Mouse (Mus musculus) heart, embryonic 16.5 days (tissue): Measurements from ENCODE around the gene Hist1h2ag. TPM values are rescaled to one million over a fixed set of nuclear protein-coding genes. Genes with fewer than 3 reads are reported as not detected.

Experiments
- ATAC-seq: fragments of 200-750 bp; cut with Nextera tagmentation; replicated peaks from 2 replicates; pipeline ENCODE4 v1.8.0; 2017; ENCODE audit warnings: moderate number of reproducible peaks; ENCODE audit not compliant: insufficient read depth, low FRiP score; ENCODE audit errors: extremely low read depth
- H3K27ac ChIP-seq: fragments of 300-500 bp; sonication (generic); 2 replicates; pipeline ENCODE4 v1.5.1; 2014; ENCODE audit warnings: mild to moderate bottlenecking, low read length, control low read depth, moderate library complexity
- H3K27me3 ChIP-seq: fragments of 300-500 bp; sonication (generic); 2 replicates; pipeline ENCODE4 v1.6.1; 2014; ENCODE audit warnings: low read length, mixed read lengths; ENCODE audit not compliant: control insufficient read depth, insufficient read depth
- H3K36me3 ChIP-seq: fragments of 300-500 bp; sonication (generic); 2 replicates; pipeline ENCODE4 v1.6.1; 2014; ENCODE audit not compliant: control insufficient read depth, insufficient read depth
- H3K4me1 ChIP-seq: fragments of 300-500 bp; sonication (generic); 2 replicates; pipeline ENCODE4 v1.6.1; 2014; ENCODE audit warnings: low read length, mixed read lengths; ENCODE audit not compliant: control insufficient read depth, insufficient read depth
- H3K4me2 ChIP-seq: fragments of 300-500 bp; sonication (generic); 2 replicates; pipeline ENCODE4 v1.6.1; 2014; ENCODE audit warnings: low read depth, mild to moderate bottlenecking, control low read depth, low read length
- H3K4me3 ChIP-seq: fragments of 300-500 bp; sonication (generic); 2 replicates; pipeline ENCODE4 v1.5.1; 2014; ENCODE audit warnings: mild to moderate bottlenecking, control low read depth, low read length
- H3K9ac ChIP-seq: fragments of 300-500 bp; sonication (generic); 2 replicates; pipeline ENCODE4 v1.6.1; 2014; ENCODE audit warnings: low read length, control low read depth
- H3K9me3 ChIP-seq: fragments of 300-500 bp; sonication (generic); replicated peaks from 2 replicates; pipeline ENCODE4 v1.6.1; 2016; ENCODE audit warnings: low read length; ENCODE audit not compliant: control insufficient read depth
- WGBS: fragments of 180-500 bp; shearing (Covaris S2); extraction: QIAGEN DNeasy Blood & Tissue Kit; methylation state at CpG from one replicate; pipeline ENCODE4 v1.1.7; 2014; 5-methylcytosine and 5-hydroxymethylcytosine counted together
- polyA plus RNA-seq: library from polyadenylated mRNA; unstranded; fragments of >200 nt; fragmentation: Nextera tagmentation; extraction: Ambion mirVana; gene quantifications from 2 replicates; pipeline ENCODE4 v1.2.1, GENCODE M21; 2015

The Hist1h2ag gene
- polyA plus RNA-seq, 1 experiment from 2014 or later, result 22.0 TPM

DNA sequence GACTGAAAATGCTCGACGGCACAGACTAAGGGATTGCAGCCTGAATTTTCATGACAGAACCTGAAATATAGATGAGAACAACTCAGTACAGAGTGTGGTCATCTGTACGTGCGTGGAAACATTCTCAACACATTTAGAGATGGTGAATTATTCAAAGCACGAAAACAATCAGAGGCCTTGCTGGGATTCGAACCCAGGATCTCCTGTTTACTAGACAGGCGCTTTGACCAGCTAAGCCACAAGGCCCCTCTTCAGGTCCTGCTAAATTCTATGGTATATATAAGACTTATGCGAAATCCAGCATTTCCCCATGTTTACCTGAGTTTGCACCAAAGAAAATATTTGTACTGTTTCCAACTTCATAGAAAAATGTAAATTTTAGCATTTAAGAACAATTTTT is 12.8 kb downstream of the Hist1h2ag start:
- Histone ChIP-seq H3K9ac (no peak overlapping the region), H3K36me3 (no peaks in the 10 kb centered on the region), H3K27me3 (no peaks in the 10 kb centered on the region), H3K4me2 (no peak overlapping the region), H3K4me1 (peaks cover 5% of the 10 kb centered on the region), H3K9me3 (no peaks in the 10 kb centered on the region), H3K4me3 (no peak overlapping the region), H3K27ac (no peak overlapping the region)
- WGBS, result 43% methylated on average over 8 of the region's 8 CpGs
- no peak for ATAC-seq

DNA sequence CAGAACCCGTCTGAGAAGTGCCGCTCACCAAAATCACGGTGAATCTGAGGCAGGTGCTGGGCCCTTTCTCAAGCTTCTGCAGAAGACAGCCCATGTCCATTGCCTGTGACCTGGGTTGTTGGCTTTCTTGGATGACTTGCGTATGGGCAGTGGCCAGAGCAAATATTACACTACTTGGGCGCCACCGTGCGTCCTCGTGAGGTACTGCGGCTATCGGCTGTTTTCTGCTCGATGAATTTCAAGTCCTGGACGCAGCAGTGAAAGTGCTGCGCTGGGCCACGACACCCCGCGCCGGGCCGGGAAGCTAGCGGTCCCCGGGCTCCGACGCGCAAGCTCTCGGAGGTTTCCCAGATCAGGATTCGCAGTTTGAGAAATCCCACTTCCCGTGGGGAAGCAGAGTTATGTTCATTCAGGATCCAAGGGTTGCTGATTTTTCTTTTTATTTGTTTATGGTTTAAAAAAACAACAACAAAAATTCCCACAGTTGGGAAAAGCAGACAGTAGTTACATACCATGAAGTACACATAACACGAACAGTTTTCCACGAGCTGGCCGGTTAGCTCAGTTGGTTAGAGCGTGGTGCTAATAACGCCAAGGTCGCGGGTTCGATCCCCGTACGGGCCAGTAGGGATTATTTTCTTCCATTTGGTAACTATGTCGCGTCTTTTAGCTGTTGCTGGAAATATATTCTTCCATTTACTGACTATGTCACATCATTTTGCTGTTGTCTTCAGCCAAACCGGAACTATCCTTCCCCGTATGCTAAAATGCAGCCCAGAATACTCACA is 13.9 kb downstream of the Hist1h2ag start:
- Histone ChIP-seq H3K4me1 (no peaks in the 10 kb centered on the region; the same call in 1 of the 2 replicates), H3K36me3 (no peaks in the 10 kb centered on the region), H3K4me3 (peak overlapping the region; percentile 74), H3K9ac (peak overlapping the region; percentile 81), H3K4me2 (peak overlapping the region; percentile 80), H3K27ac (peak overlapping the region; percentile 91), H3K27me3 (no peaks in the 10 kb centered on the region), H3K9me3 (no peaks in the 10 kb centered on the region)
- 1% methylated on average over 40 of the region's 40 CpGs for WGBS
- peak; percentile 78 for ATAC-seq

DNA sequence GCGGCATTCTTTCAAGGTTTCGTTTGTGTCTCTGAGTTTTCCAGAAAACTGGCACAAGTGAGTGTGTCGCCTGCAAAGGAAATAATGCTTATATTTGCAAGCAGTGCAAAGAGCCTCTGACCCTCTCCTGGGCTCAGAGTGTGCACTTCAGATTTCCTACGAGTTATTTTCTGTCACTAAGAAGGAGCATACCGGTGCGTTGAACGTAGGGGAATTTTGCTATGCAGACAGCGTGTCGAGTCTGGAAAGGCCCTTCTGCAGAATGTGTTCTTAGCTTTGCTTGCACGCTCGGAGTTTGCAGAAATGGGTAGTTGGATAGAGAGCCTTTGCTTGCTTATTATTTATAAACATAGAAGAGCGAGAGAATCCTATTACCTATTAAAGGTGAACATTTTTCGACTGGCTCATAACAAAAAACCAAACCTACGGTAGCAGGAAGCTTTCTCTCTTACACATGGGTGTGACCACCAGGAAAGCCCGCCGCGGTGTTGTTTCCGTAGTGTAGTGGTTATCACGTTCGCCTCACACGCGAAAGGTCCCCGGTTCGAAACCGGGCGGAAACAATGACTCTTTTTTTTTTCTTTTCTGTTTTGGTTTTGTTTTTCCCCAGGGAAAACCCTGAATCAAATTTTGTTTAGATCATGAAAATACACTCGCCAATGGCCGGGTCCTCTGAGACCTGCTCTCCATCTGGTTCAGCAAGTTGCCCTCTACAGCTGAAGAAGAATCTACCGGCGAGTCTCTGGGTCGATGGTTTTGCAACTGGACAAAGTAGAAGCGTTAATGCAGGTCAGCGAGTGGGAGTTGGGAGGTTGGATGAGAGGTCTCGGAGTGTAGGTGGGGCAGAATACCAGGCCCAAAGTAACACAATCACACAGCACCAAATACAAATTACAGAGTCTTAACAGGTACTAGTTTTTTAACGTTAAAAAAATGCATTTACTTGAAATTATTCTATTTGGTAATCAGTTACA is 16.4 kb downstream of the Hist1h2ag start:
- H3K4me2 ChIP-seq, result peak overlapping the region; percentile 75
- H3K4me3 ChIP-seq, result peak overlapping the region; percentile 70
- no peaks in the 10 kb centered on the region for H3K27me3 ChIP-seq
- no peaks in the 10 kb centered on the region for H3K9me3 ChIP-seq
- H3K36me3 ChIP-seq, result no peaks in the 10 kb centered on the region
- ATAC-seq, result no peak
- WGBS, result 1% methylated on average over 35 of the region's 35 CpGs
- peak overlapping the region; percentile 74 for H3K9ac ChIP-seq
- H3K27ac ChIP-seq, result 0 out of 2 replicates have a peak overlapping the region, but pooled peaks have one; percentile 9
- no peaks in the 10 kb centered on the region; the same call in 1 of the 2 replicates for H3K4me1 ChIP-seq

DNA sequence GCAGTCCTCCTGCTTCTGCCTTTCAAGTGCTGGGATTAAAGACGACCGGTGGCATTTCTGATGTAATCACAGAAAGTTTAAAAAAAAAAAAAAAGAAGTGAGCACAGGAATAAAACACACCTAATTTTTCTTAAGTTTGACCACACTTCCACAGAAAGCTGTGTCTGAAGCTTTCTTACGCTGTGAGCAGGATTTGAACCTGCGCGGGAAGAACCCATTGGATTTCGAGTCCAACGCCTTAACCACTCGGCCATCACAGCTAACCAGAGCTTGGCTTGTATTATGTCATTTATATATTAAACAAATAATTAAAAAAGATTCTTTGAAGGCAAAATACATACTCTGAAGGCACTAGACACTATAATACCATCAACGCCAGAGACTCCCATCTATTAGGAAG is 20.5 kb downstream of the Hist1h2ag start:
- peak; percentile 71; the same call in 1 of the 2 replicates for ATAC-seq
- Histone ChIP-seq H3K9ac (peak overlapping the region; percentile 71), H3K27ac (peak overlapping the region; percentile 66; the same call in 1 of the 2 replicates), H3K9me3 (no peaks in the 10 kb centered on the region), H3K36me3 (no peaks in the 10 kb centered on the region), H3K4me2 (peak overlapping the region; percentile 78), H3K4me1 (no peaks in the 10 kb centered on the region; the same call in 1 of the 2 replicates), H3K4me3 (peak overlapping the region; percentile 64), H3K27me3 (no peaks in the 10 kb centered on the region)
- 1% methylated on average over 9 of the region's 9 CpGs for whole genome bisulfite sequencing

DNA sequence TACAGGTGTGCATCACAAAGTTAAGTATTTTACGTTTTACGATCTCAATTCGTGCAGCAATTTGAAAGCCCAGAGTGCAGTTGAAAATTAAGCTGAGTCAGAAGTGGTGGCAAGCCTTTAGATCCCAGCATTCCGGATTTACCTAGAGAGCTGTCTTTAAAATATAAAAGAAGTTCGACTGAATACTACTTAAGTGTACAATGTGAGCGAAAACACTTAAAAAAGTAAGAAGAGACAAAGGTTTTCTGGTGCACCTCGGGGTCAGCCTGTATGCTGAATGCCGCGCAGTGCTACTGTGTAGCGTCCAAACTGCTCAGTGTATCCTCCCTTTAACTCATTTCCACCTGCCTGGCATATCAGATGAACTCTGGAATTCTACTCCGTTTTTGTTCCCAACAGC is 21.2 kb downstream of the Hist1h2ag start:
- peak overlapping the region; percentile 66 for H3K27ac ChIP-seq
- WGBS, result 1% methylated on average over 11 of the region's 11 CpGs
- no peak for ATAC-seq

DNA sequence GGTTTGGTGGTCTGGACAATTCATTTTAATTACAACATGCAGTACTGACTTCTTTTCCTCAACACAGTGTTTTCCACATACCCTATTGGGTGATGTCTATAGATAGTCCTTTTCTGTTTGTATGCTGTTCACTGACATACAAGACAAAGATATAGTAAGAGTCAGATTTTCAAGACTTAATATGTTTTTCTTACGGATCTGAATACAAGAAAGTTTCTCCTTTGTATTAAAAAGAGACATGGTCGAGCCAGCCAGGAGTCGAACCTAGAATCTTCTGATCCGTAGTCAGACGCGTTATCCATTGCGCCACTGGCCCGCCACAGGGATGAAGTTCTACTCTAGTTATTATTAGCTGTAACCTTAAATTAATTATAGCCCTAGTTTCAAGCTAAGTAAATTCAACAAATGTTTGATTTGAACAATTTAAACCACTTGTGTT is 21.8 kb downstream of the Hist1h2ag start:
- WGBS, result 1% methylated on average over 8 of the region's 8 CpGs
- Histone ChIP-seq H3K27ac (no peak overlapping the region; the same call in 1 of the 2 replicates), H3K9ac (peak overlapping the region; percentile 71), H3K27me3 (peaks cover 7% of the 10 kb centered on the region; the same call in 1 of the 2 replicates), H3K9me3 (no peaks in the 10 kb centered on the region), H3K36me3 (no peaks in the 10 kb centered on the region), H3K4me2 (peak overlapping the region; percentile 78), H3K4me3 (peak overlapping the region; percentile 64), H3K4me1 (no peaks in the 10 kb centered on the region)
- peak; percentile 63 for ATAC-seq

More for the DNA sequence above, 21.2 kb downstream of the Hist1h2ag start:
- H3K9me3 ChIP-seq, result no peaks in the 10 kb centered on the region
- H3K27me3 ChIP-seq, result peaks cover 1% of the 10 kb centered on the region; the same call in 1 of the 2 replicates
- peak overlapping the region; percentile 71 for H3K9ac ChIP-seq
- H3K36me3 ChIP-seq, result no peaks in the 10 kb centered on the region
- H3K4me1 ChIP-seq, result no peaks in the 10 kb centered on the region; the same call in 1 of the 2 replicates
- peak overlapping the region; percentile 64 for H3K4me3 ChIP-seq
- peak overlapping the region; percentile 78 for H3K4me2 ChIP-seq

DNA sequence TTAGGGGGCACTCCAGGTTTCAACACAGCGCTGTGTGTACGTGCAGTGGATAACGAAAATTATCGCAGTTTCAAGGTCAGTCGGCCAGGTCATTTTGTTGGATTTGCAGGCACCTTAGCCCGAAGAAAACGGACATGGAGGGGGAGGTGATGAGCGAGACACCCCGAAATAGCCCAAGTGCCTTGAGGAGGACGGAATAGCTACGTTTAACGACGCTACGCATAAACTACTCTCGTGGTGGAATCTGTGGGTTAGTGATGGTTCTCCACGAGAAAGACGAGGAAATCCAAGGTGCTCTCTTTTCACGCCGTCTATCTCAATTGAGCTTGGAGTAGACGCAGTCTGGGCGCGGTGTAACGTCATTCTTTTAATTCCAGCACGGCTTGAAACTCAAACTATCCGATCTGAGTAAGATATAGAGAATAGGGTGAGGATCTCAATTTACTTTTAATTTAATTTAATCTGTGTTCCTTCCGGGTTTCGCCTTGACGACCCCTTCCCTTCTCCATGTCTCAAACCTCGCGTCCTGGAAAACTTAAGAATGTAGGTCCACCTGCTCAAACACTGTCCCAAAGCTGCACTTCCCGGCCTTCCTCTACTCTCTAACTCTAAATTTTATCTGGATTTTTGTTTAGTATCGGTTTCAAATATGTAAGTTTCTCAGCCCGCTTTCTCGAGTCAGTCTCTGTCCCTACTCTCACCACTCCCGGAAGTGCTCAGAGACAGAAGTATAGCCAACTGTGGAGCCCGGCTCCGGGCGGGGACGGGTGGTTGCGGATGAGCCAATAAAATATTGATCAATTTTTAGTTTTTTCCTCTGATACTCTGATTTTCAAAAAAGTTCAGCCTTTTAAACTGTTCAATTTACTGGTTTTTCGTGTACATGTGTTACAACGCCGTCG is 22.6 kb downstream of the Hist1h2ag start:
- no peak for ATAC-seq
- H3K4me2 ChIP-seq, result peak overlapping the region; percentile 78
- peak overlapping the region; percentile 15; the same call in 1 of the 2 replicates for H3K27ac ChIP-seq

More for the DNA sequence above, 22.6 kb downstream of the Hist1h2ag start:
- no peaks in the 10 kb centered on the region for H3K36me3 ChIP-seq
- H3K4me1 ChIP-seq, result no peaks in the 10 kb centered on the region
- H3K9me3 ChIP-seq, result no peaks in the 10 kb centered on the region
- H3K27me3 ChIP-seq, result peaks cover 11% of the 10 kb centered on the region
- under 1% methylated on average over 44 of the region's 44 CpGs for WGBS
- H3K4me3 ChIP-seq, result peak overlapping the region; percentile 64
- H3K9ac ChIP-seq, result peak overlapping the region; percentile 70
